Mouse (Mus musculus): ENCODE data around the gene Fndc10.
"Not testable (repeated sequence)": the region's sequence is repeated elsewhere in the genome, so short reads cannot be mapped to it uniquely, and the experiment has no call there.

The Fndc10 gene

GRCm38 (mm10) chr4:155734951-155735702 lies 41.0 kb downstream of the Fndc10 start:
- DNase-seq (ENCODE audit: extremely low read depth, low read depth, low spot score), result no peak

GRCm38 (mm10) chr4:155735788-155736187 lies 41.6 kb downstream of the Fndc10 start:
- no peak for DNase-seq (ENCODE audit: extremely low read depth, low read depth, low spot score)

DNA sequence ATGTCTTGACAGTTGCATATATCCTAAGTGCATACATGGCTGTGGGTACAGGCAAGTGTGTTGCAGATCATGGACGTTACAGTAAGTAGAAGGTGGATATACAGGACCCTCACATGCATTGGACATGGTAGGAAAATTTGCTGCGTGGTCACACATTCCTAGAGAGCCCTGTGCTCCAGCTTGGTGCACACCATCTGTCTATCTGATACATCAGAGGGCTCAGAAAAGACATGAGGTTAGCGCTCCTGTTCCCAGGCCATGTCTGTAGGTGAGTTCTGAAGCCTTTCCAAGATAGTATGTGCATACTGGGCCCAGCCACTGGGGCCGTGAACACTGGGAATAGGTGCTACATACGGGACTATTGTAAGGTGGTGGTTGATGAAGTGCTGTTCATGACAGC lies 42.3 kb downstream of the Fndc10 start:
- DNase-seq (ENCODE audit: extremely low read depth, low read depth, low spot score), result no peak

DNA sequence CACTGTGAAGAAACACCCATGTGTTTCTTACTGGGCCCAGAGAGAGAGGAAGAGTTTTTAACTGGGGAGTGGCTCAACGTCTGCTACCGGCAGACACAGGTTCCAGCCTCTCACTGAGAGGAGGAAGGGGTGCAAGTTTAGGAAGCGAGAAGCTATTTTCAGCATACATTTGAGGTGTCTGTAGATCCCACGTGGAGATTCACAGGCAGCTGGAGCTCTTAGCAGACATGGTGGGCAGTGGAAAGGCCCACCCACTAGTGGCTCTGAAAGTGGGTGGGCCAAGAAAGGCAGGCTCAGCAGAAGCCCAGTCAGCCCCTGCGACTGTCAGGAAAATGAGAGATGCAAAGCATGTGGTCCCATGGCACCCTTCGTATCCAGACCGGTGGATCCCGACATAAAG lies 44.1 kb downstream of the Fndc10 start:
- DNase-seq (ENCODE audit: extremely low read depth, low read depth, low spot score), result no peak

DNA sequence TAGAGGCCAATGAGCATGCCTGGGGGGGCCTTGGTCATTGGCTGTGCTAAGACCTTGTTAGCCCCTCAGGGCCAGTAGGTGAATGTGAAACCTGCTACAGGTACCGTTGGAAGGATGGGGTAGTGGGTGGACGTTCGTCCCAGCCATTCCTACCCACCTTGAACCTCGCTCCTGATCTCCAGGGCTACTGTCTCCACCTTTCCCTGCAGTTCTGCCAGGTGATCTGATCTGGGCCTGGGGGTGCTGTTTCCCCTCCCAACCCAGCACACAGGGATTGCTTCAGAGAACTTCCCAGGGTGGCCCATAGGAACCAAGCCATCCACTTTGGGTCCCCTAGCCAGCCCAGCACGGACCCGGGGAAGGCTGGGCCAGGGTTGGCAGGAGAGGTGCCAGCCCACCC lies 45.0 kb downstream of the Fndc10 start:
- no peak for DNase-seq (ENCODE audit: extremely low read depth, low read depth, low spot score)

- DNase-seq (ENCODE audit: extremely low read depth, low read depth, low spot score), result no peak
These were observed 45.8 kb downstream of the Fndc10 start for GRCm38 (mm10) chr4:155739741-155740636.

DNA sequence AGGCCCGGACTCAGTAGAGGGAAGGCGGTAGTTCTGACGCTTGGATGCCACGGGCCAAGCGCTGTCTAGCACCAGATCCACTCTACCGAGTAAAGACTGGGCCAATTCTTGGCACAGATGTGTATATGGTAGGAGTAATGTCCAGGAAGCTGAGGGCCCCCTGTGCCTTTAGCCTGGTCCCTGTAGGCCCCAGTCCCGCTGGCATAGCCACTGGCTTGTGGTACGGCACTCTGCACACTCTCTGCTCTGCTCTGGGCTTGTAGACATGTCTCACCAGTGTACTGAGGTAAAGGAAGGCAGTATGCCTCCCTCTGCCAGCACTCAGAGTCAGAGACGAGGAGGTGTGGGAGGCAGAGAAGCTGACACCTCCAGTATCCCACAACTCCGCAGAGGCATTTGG lies 46.5 kb downstream of the Fndc10 start:
- not testable (repeated sequence) for DNase-seq (ENCODE audit: extremely low read depth, low read depth, low spot score)

DNA sequence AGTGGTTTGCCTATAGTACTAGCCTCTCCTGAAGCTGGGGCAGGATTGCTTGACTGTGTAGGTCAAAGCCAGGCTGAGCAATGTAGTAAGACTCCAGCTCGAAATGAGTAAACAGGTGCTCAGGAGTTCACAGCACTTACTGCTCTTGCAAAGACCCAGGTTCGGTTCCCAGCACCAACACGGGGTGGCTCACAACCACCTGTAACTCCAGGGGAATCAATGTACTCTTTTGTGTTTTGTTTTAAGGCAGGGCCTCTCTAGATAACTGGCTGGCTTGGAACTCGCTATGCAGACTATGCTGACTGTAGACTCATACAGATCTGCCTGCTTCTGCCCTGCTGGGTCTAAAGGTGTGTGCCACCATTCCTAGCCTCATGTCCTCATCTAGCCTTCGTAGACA lies 48.5 kb downstream of the Fndc10 start:
- no peak for DNase-seq (ENCODE audit: extremely low read depth, low read depth, low spot score)

GRCm38 (mm10) chr4:155744474-155744873 lies 50.3 kb downstream of the Fndc10 start:
- DNase-seq (ENCODE audit: extremely low read depth, low read depth, low spot score), result no peak

DNA sequence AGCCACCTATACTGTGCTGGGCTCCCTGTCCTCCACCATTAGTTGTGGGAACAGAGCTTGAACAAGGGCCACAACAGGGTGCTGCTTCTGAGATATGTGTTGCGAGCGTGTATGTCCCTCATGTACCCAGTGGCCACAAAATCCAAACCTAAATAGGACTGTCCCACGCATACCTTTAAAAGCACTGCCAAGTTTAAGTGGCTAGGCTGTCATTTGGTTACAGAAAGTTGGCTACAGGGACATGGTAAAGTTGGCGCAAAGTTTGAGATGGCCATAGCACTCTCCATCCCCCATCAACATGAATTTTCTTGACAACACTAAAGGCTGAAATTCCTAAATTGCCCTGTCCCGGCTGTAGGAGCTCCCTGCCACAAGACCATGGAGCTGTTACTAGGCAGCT lies 51.0 kb downstream of the Fndc10 start:
- DNase-seq (ENCODE audit: extremely low read depth, low read depth, low spot score), result no peak

Measured in fat pad, adult 2 months (tissue).